Mouse (Mus musculus) urinary bladder, postnatal 14 days (tissue): ENCODE measurements around the gene Olfr544.

ENCODE experiments used
- DNase-seq: peaks from one replicate; pipeline ENCODE4 v3.0.0; 2021; ENCODE audit warnings: low spot score

Olfr544 gene

DNA sequence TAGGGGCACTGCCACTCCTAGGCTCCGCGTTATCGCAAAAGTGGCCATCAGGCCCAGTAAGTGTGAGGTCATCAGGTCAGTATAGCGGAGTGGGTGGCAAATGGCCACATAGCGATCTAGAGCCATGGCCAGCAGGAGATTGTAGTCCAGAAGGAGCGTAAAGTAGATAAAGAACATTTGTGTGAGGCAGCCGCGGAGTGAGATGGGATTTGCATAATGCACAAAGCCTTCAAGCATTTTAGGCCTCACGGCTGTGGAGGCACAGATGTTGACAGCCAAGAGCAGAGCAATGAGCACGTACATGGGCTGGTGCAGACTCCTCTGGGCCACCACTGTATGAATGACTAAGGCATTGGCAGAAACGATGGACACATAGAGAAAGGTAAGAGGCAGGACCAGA is 10.7 kb downstream of the Olfr544 start:
- no peak for DNase-seq

GRCm38 (mm10) chr7:102476601-102477000 is 11.5 kb downstream of the Olfr544 start:
- no peak for DNase-seq

DNA sequence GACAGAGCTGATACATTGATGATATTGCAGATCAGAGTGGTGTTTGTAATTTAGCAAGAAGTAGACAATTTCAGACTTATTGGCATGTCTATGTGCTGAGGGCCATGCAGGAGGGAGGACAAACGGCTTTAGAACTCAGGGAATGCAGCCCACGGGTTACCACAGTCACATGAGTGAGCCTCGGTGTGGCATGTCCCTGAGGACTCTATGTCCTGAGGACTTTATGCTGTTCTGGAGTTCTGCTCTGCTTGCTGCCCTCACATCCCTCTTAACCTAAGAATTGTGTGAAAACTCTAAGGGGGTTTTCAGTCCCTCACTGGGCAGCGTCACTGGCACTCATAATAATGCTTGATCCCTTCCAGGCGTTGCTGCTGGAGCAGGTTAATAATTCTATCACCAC is 15.4 kb downstream of the Olfr544 start:
- no peak for DNase-seq

DNA sequence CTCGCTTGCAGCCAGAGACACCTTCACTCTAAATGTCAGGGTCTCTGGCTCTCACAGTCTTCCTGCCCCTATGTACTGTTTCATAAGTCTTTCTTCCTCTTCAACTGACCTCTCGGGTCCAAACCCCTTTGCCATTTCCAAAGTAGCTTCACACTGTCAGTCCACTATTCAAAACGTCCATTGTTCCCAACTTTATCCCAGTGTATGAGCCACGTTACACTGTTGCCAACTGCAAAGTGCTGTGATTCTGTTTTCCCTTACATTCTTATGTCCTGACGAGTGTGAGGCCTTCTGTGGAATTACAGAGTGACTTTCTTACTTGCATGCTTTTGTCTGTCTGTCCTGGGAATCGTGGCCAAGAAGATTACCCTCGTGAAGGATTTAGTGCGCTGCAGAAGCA is 20.5 kb downstream of the Olfr544 start:
- peak; percentile 17 for DNase-seq

DNA sequence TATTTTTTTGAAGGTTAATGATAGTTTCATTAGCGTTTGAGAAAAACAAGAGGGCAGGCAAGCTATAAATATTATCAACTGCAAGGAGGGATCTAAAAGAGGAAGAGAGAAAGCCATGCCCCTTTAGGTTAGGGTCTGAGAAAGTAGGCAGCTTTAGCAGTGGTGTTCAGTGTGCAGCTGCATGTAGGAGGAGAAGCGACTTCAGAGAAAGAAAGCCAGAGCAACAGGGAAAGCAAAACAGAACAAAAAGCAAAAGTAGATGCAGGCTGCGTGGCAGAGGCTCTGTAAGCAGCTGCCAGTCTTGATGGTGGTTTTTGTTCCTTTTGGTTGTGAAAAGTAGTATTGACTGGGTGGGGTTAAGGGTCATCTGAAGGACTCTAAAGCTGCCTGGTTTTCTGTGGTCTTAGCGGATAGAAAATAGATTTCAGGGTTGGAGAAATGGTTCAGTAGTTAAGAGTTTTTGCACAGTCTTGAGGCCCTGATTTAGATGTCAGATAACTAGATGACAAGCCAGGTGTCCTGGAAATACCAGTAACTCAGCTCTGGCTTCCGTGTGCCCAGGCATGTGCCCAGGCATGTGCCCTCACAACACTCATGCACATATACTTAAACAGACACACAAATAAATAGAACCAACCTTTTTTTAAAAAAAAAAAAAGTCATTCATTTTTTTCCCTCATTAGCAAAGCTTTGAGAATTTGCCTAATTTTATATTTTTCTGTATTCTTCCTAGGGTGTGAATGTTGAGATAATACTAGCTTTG is 29.3 kb downstream of the Olfr544 start:
- DNase-seq, result peak; percentile 28

GRCm38 (mm10) chr7:102446438-102446837 is 41.7 kb downstream of the Olfr544 start:
- DNase-seq, result no peak

DNA sequence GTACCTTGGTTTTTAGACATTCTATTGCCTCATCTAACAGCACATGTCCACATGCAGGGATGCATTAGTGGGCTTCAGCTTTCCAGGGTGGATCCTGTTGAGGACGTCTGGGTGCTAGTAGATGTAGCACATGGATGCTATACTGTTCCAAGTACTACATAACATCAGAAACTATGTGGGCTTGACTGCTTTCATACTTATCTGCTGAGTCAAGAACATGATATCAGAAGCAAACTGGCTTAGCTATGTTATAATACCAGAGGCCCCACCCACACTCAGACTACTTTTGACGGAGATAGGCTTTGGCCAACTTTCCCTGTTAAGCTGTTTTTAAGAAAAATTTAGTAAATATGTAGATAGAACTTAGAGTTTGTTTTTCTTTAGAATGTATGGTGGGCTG is 43.8 kb downstream of the Olfr544 start:
- DNase-seq, result no peak

GRCm38 (mm10) chr7:102442432-102442831 is 45.7 kb downstream of the Olfr544 start:
- DNase-seq, result no peak

GRCm38 (mm10) chr7:102441657-102442391 is 46.3 kb downstream of the Olfr544 start, which contains the start of gene Rrm1:
TSS of gene Rrm1 (plus strand) at chr7:102441695.
- DNase-seq, result peak; percentile 94

DNA sequence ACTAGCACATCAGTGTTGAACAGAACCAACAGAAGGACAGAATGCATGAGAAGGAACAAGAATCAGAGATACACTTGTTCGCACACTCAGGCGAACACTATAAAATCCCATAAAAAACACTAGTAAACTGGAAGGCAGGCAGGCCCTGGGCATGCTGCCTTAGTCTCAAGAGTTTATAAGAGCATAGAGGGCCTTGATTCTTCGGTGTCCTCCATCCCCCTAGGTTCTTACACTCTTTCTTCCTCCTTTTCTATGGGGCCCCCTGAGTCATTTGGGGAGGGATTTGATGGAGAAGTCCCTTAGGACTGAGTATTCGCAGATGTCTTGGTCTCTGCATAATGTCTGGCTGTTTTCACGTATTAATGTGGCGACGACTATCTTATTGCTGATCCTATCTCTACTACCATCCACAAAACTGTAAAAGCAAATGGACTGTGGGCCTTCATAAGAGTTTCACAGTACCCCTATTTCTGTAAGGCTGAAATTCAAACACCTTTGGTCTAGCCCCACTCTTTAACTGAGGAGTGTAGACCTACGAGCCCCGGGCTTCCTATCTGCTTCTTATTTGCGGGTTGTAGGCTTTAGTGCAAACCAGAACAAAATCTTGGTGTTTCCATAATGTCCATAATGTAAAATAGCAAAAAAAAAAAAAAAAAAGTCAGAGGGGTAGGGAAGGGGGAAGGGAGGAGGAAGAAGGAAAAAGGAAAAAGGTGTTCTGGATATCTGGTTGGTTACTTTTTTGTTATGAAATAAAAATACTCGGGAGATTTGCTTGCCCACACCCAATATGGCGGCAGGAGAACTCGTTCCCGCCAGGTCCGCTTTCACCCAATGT is 47.1 kb downstream of the Olfr544 start:
- no peak for DNase-seq

DNA sequence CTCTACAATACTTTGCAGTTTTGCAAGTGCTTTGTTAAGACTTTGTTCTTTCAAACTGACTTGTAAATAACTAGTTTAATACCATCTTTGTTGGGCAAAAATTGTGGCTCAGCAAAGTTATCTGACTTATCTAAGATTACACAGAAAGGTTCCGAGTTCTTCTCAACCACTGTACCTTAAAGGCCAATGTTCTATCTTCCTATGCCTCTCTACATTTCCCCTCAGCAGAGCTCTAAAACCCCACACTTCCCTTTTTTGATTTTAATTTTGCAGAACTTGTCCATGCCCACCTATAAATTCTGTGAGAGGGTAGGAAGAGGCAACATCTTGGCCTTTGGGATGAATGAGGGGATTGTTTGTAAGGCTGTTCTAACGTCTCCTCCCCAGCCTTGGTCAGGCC is 53.8 kb downstream of the Olfr544 start:
- DNase-seq, result no peak
